Mouse (Mus musculus) olfactory bulb, adult 2 months (tissue): ENCODE results near the gene Dld.

ENCODE experiments used
- CTCF ChIP-seq: fragments of 200-500 bp; IDR thresholded peaks from 2 replicates; pipeline ENCODE4 v1.5.1; 2012; ENCODE audit warnings: low read depth, mild to moderate bottlenecking, low read length, moderate library complexity; ENCODE audit not compliant: insufficient read depth
- POLR2A ChIP-seq: fragments of 200-500 bp; IDR thresholded peaks from 2 replicates; pipeline ENCODE4 v1.6.1; 2012; ENCODE audit warnings: mild to moderate bottlenecking, low read depth, low read length, moderate library complexity; ENCODE audit not compliant: insufficient read depth

- no peak for TF ChIP-seq POLR2A
- TF ChIP-seq CTCF: no peak
These were observed 31.2 kb upstream of the Dld start for GRCm38 (mm10) chr12:31382451-31382850.
